Mouse (Mus musculus) liver, embryonic 12.5 days (tissue): ENCODE data around the gene Eps15. TPM values are rescaled to one million over a fixed set of nuclear protein-coding genes. Genes with fewer than 3 reads are reported as not detected.

Experiments used
- ATAC-seq: fragments of 200-750 bp; cut with Nextera tagmentation; 2 replicates; pipeline ENCODE4 v1.8.0; 2017; ENCODE audit warnings: moderate number of reproducible peaks, mild to moderate bottlenecking, moderate library complexity
- H3K27ac ChIP-seq: fragments of 300-500 bp; sonication (generic); 2 replicates; pipeline ENCODE4 v1.5.1; 2016; ENCODE audit warnings: mild to moderate bottlenecking
- H3K27me3 ChIP-seq: fragments of 300-500 bp; sonication (generic); replicated peaks from 2 replicates; pipeline ENCODE4 v1.6.1; 2016; ENCODE audit warnings: mild to moderate bottlenecking, moderate library complexity
- H3K36me3 ChIP-seq: fragments of 300-500 bp; sonication (generic); 2 replicates; pipeline ENCODE4 v1.6.1; 2016; ENCODE audit warnings: mild to moderate bottlenecking, moderate library complexity
- H3K4me1 ChIP-seq: fragments of 300-500 bp; sonication (generic); 2 replicates; pipeline ENCODE4 v1.6.1; 2016
- H3K4me2 ChIP-seq: fragments of 300-500 bp; sonication (generic); 2 replicates; pipeline ENCODE4 v1.6.1; 2016; ENCODE audit warnings: mild to moderate bottlenecking, moderate library complexity
- H3K4me3 ChIP-seq: fragments of 300-500 bp; sonication (generic); 2 replicates; pipeline ENCODE4 v1.5.1; 2016; ENCODE audit warnings: mild to moderate bottlenecking, moderate library complexity
- H3K9ac ChIP-seq: fragments of 300-500 bp; sonication (generic); 2 replicates; pipeline ENCODE4 v1.6.1; 2016; ENCODE audit warnings: mild to moderate bottlenecking, moderate library complexity
- H3K9me3 ChIP-seq: fragments of 300-500 bp; sonication (generic); replicated peaks from 2 replicates; pipeline ENCODE4 v1.6.1; 2016; ENCODE audit warnings: mild to moderate bottlenecking, moderate library complexity
- WGBS: fragments of 180-500 bp; shearing (Covaris S2); methylation state at CpG from one replicate; pipeline ENCODE4 v1.1.7; 2016; ENCODE audit not compliant: insufficient replicate concordance; 5-methylcytosine and 5-hydroxymethylcytosine counted together
- polyA plus RNA-seq: library from polyadenylated mRNA; unstranded; fragments of >200 nt; fragmentation: Nextera tagmentation; extraction: Ambion mirVana; gene quantifications from 2 replicates; pipeline ENCODE4 v1.2.1, GENCODE M21; 2016

The Eps15 gene
- polyA plus RNA-seq, 1 experiment from 2014 or later, result 54.2 TPM

DNA sequence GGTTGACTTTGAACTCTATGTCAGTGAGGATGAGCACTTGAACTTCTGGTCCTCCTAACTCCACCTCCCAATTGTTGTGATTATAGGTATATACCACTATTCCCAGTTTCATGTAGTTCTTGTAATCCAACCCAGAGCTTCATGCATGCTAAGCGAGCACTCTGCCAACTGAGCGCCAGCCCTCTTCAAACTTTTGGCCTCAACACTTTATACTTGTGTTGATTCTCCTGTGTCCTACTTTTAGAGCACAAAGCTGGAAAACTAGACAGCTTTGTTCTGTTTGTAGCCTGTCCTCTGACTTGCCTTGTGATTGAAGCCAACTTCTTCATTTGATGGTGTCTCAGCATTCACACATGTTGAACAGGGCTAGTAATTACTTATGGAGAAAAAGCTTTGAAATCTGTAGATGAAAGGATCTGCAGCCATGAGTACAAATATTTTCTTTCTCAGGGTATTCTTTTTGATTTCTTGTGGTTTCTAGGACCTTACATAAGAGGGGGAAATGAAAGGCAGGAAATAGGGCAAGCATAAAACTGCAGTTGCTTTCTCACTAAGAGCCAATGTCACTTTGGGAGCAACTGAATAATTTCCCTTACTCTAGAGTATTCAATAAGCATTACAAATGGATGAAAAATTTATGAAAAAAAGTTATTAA is 6.4 kb upstream of the Eps15 start:
- no peak for ATAC-seq
- H3K4me2 ChIP-seq, result no peak overlapping the region
- no peaks in the 10 kb centered on the region for H3K9me3 ChIP-seq
- H3K36me3 ChIP-seq, result no peaks in the 10 kb centered on the region
- H3K27ac ChIP-seq, result no peak overlapping the region
- no peak overlapping the region for H3K9ac ChIP-seq
- no peaks in the 10 kb centered on the region for H3K27me3 ChIP-seq
- no peaks in the 10 kb centered on the region for H3K4me1 ChIP-seq
- WGBS, result 88% methylated on average over 2 of the region's 2 CpGs
- no peak overlapping the region for H3K4me3 ChIP-seq

DNA sequence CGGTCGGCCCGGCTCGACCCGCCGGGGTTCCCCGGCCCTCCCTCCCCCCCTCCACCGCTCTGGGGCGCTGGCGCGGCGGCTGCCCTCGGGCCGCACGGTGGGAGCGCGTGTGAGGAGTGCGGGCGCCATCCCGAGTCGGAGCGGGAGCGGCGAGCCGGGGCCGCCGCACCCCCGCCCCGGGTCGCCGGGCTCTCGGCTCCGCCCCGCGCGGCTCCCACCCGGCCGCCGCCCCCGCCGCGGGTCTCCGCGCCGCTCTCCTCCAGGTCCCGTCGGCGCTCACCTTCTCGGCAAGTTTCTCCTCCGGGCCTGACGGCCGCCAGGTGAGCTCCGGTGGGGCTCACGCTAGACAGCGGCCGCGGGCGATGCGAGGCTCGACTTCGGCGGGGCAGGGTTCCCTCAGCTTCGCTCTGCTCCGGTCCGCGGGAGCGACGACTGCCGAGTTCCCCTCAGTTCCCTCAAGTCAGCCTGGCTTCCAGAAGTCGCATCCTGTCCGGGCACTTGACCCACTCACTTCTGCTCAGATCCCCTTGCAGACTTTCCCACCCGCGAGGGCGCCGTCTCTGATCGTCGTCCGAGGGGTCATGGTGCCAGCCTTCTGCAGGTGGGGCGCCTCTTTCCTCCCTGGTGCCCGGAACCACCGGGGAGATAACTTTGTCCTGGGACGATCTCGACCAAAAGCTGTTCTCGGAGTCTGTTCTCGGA is 542 bp downstream of the Eps15 start:
- WGBS, result under 1% methylated on average over 84 of the region's 85 CpGs
- H3K27me3 ChIP-seq, result no peaks in the 10 kb centered on the region
- peaks cover 45% of the 10 kb centered on the region for H3K4me1 ChIP-seq
- peak; percentile 77 for ATAC-seq
- H3K27ac ChIP-seq, result peak overlapping the region; percentile 95
- H3K4me2 ChIP-seq, result peak overlapping the region; percentile 90
- H3K9me3 ChIP-seq, result no peaks in the 10 kb centered on the region
- H3K4me3 ChIP-seq, result peak overlapping the region; percentile 96
- H3K36me3 ChIP-seq, result 0 out of 2 replicates have a peak, but pooled peaks cover 3% of the 10 kb centered on the region
- peak overlapping the region; percentile 98 for H3K9ac ChIP-seq

DNA sequence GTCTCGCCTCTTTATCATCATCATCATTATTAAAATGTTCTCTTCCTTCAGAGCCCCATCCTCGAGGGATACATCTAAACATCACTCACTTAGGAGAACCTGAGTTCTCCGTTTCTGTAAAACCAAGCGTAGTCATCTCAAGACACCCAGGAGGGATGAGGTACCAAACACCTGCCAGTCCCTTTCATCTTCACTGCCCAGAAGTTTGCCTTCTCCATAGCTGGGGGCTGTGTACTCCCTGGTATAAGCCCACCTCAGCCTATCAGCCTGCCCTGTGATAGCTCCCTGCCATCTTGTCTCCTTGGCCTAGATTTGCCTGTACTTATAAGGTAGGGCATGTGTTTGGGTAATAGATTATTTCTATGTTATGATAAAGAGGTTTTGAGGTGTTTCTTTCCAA is 1.1 kb downstream of the Eps15 start:
- Histone ChIP-seq H3K27ac (peak overlapping the region; percentile 95), H3K9ac (peak overlapping the region; percentile 98), H3K9me3 (no peaks in the 10 kb centered on the region), H3K4me1 (peaks cover 46% of the 10 kb centered on the region), H3K4me3 (peak overlapping the region; percentile 96), H3K36me3 (0 out of 2 replicates have a peak, but pooled peaks cover 3% of the 10 kb centered on the region), H3K4me2 (peak overlapping the region; percentile 90), H3K27me3 (no peaks in the 10 kb centered on the region)
- no peak for ATAC-seq
- WGBS, result 11% methylated on average over 4 of the region's 4 CpGs

GRCm38 (mm10) chr4:109281946-109282345 is 1.9 kb downstream of the Eps15 start:
- Histone ChIP-seq H3K4me2 (peak overlapping the region; percentile 90), H3K27me3 (no peaks in the 10 kb centered on the region), H3K9me3 (no peaks in the 10 kb centered on the region), H3K36me3 (0 out of 2 replicates have a peak, but pooled peaks cover 3% of the 10 kb centered on the region), H3K4me1 (peaks cover 47% of the 10 kb centered on the region), H3K27ac (peak overlapping the region; percentile 45), H3K9ac (peak overlapping the region; percentile 98), H3K4me3 (peak overlapping the region; percentile 96)
- WGBS, result 44% methylated on average over 1 of the region's 1 CpGs
- ATAC-seq, result no peak

DNA sequence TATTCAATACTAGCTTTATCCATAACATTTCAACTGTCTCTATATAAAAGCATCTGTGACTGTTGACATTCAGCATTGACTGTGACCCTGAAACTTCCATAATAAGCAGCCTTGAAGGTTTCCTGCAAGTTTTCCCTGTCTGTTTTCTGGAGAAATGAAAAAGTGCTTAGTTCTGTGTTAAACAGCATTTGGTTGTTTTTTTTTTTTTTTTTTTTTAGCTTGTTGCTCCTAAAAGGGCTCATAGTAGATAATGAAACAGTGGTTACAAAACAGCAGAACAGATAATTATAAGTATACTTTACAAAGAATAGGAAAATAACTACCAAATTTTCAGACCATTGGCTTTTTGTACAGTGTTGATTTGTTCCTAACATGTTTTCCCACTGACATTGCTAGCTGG is 14.6 kb downstream of the Eps15 start:
- no peak overlapping the region for H3K4me3 ChIP-seq
- no peak overlapping the region for H3K9ac ChIP-seq
- H3K4me2 ChIP-seq, result no peak overlapping the region
- no peak overlapping the region for H3K27ac ChIP-seq
- peaks cover 9% of the 10 kb centered on the region for H3K36me3 ChIP-seq
- peaks cover 9% of the 10 kb centered on the region for H3K4me1 ChIP-seq
- no peaks in the 10 kb centered on the region for H3K27me3 ChIP-seq
- no peaks in the 10 kb centered on the region for H3K9me3 ChIP-seq
- ATAC-seq, result no peak

DNA sequence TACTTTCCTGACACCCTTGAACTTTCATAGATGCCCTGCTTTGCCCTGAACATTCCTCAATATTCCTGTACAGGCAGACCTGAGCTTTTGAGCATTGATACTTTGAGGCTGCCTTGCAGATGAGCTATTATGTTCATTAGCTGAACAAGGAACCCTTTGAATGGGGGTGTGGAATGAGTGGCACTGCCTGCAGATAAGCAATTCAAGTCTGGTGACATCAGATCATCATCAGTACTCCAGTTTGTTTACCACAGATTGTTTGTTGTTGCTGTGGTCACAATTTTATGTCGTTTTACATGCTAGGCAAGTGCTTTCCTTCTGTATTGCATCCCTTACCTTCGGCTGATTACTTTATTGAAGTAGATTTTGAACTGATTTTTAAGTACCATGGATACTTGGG is 16.4 kb downstream of the Eps15 start:
- WGBS, result 60% methylated on average over 2 of the region's 2 CpGs
- no peaks in the 10 kb centered on the region for H3K9me3 ChIP-seq

DNA sequence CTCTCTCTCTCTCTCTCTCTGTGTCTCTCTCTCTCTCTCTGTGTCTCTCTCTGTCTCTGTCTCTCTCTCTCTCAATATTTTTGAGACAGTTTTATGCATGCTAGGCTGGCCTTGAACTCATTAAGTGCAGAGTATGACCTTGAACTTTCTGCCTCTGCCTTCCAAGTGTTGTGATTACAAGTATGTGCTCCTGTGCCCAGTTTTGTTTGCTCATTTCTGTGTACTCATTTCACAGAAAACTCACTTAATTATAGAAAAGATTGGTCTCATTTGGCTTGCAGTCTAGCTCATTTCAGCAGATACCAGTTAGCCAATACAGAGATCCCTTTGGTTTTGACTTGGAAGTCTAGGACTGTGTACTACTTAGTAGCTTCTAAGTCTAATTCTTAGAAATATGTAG is 19.1 kb downstream of the Eps15 start:
- peaks cover 11% of the 10 kb centered on the region for H3K36me3 ChIP-seq
- no peak overlapping the region for H3K9ac ChIP-seq
- no peak overlapping the region for H3K4me3 ChIP-seq
- no peak overlapping the region for H3K4me2 ChIP-seq
- no peak overlapping the region for H3K27ac ChIP-seq
- ATAC-seq, result no peak
- no peaks in the 10 kb centered on the region for H3K27me3 ChIP-seq
- H3K9me3 ChIP-seq, result no peaks in the 10 kb centered on the region
- peaks cover 9% of the 10 kb centered on the region for H3K4me1 ChIP-seq

More for the DNA sequence above, 16.4 kb downstream of the Eps15 start:
- H3K9ac ChIP-seq, result no peak overlapping the region
- peaks cover 11% of the 10 kb centered on the region for H3K36me3 ChIP-seq
- H3K4me3 ChIP-seq, result no peak overlapping the region
- ATAC-seq, result no peak
- H3K27ac ChIP-seq, result no peak overlapping the region
- H3K4me1 ChIP-seq, result peaks cover 9% of the 10 kb centered on the region
- H3K4me2 ChIP-seq, result no peak overlapping the region
- H3K27me3 ChIP-seq, result no peaks in the 10 kb centered on the region

- ATAC-seq, result no peak
Measured at GRCm38 (mm10) chr4:109316941-109317894, 37.1 kb downstream of the Eps15 start.

GRCm38 (mm10) chr4:109336796-109337195 is 56.7 kb downstream of the Eps15 start:
- 73% methylated on average over 4 of the region's 4 CpGs for WGBS
- ATAC-seq, result no peak

More at GRCm38 (mm10) chr4:109316941-109317894, 37.1 kb downstream of the Eps15 start:
- H3K27ac ChIP-seq, result no peak overlapping the region
- no peak overlapping the region for H3K9ac ChIP-seq
- peaks cover 64% of the 10 kb centered on the region for H3K36me3 ChIP-seq
- no peaks in the 10 kb centered on the region for H3K9me3 ChIP-seq
- no peak overlapping the region for H3K4me3 ChIP-seq
- H3K4me1 ChIP-seq, result no peaks in the 10 kb centered on the region
- no peak overlapping the region for H3K4me2 ChIP-seq
- no peaks in the 10 kb centered on the region for H3K27me3 ChIP-seq

GRCm38 (mm10) chr4:109341222-109341621 is 61.2 kb downstream of the Eps15 start:
- Histone ChIP-seq H3K27ac (no peak overlapping the region), H3K9me3 (no peaks in the 10 kb centered on the region), H3K27me3 (no peaks in the 10 kb centered on the region), H3K4me3 (no peak overlapping the region), H3K9ac (no peak overlapping the region), H3K4me1 (no peaks in the 10 kb centered on the region), H3K36me3 (peaks cover 24% of the 10 kb centered on the region), H3K4me2 (no peak overlapping the region)
- 63% methylated on average over 1 of the region's 1 CpGs for WGBS
- ATAC-seq, result no peak

More at GRCm38 (mm10) chr4:109336796-109337195, 56.7 kb downstream of the Eps15 start:
- Histone ChIP-seq H3K27ac (no peak overlapping the region), H3K36me3 (peaks cover 50% of the 10 kb centered on the region), H3K4me2 (no peak overlapping the region), H3K9ac (no peak overlapping the region), H3K9me3 (no peaks in the 10 kb centered on the region), H3K4me3 (no peak overlapping the region), H3K27me3 (no peaks in the 10 kb centered on the region), H3K4me1 (no peaks in the 10 kb centered on the region)

- WGBS, result 64% methylated on average over 4 of the region's 4 CpGs
- no peak for ATAC-seq
Measured at GRCm38 (mm10) chr4:109342783-109343485, 62.9 kb downstream of the Eps15 start.

More at GRCm38 (mm10) chr4:109342783-109343485, 62.9 kb downstream of the Eps15 start:
- no peak overlapping the region for H3K9ac ChIP-seq
- no peak overlapping the region for H3K27ac ChIP-seq
- H3K4me2 ChIP-seq, result no peak overlapping the region
- H3K36me3 ChIP-seq, result peaks cover 23% of the 10 kb centered on the region
- H3K4me3 ChIP-seq, result no peak overlapping the region
- no peaks in the 10 kb centered on the region for H3K4me1 ChIP-seq
- no peaks in the 10 kb centered on the region for H3K9me3 ChIP-seq
- no peaks in the 10 kb centered on the region for H3K27me3 ChIP-seq
